Mouse (Mus musculus): ENCODE results near the gene Cd4.

DNA sequence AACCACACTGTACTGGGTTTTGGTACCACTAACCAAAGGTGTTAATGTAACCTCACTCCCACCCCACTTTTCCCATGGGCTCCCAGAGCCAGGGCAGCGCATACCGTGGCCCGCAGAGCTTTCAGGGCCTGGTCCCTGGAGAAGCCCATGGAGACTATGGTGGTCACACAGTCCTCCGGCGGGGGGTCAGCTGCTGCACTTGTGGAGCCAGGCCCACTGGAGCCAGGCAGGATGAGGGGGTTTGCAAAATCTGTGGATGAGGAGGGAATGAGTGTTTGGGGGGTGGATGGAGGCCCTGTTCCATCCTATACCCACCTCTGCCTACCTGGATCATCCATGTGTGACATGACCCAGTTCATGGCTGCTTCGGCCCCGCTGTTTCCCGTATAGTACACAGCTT lies 70.5 kb downstream of the Cd4 start:
- no peak for TF ChIP-seq CTCF (IDR thresholded peaks at IDR 0.05; ENCODE audit: borderline replicate concordance, extremely low read depth, insufficient read depth, insufficient read length)
- TF ChIP-seq POLR2A (IDR thresholded peaks at IDR 0.05; ENCODE audit: borderline replicate concordance, extremely low read depth, insufficient read depth, insufficient read length, poor library complexity, severe bottlenecking): no peak

Measured in brain, embryonic 14.5 days (tissue).